Mouse (Mus musculus) midbrain, postnatal 0 days (tissue): ENCODE results near the gene Cyp3a13. TPM values are rescaled to one million over a fixed set of nuclear protein-coding genes. Genes with fewer than 3 reads are reported as not detected.
A peak's percentile ranks its signal among the peaks of the same experiment; 100 is the strongest.
"Not testable (repeated sequence)": the region's sequence is repeated elsewhere in the genome, so short reads cannot be mapped to it uniquely, and the experiment has no call there.

Experiments
- ATAC-seq: fragments of 200-750 bp; cut with Nextera tagmentation; 2 replicates; pipeline ENCODE4 v1.8.0; 2017; ENCODE audit warnings: moderate number of reproducible peaks, mild to moderate bottlenecking, moderate TSS enrichment, moderate library complexity; ENCODE audit not compliant: low FRiP score
- DNase-seq: peaks from one replicate; pipeline ENCODE4 v3.0.0-alpha.2; 2015; ENCODE audit warnings: low spot score
- H3K27ac ChIP-seq: fragments of 300-500 bp; sonication (generic); 2 replicates; pipeline ENCODE4 v1.5.1; 2014; ENCODE audit warnings: low read depth, mild to moderate bottlenecking, low read length, mixed read lengths
- H3K27me3 ChIP-seq: fragments of 300-500 bp; sonication (generic); 2 replicates; pipeline ENCODE4 v1.6.1; 2014; ENCODE audit warnings: low read length, control low read depth, mixed read lengths; ENCODE audit not compliant: insufficient read depth
- H3K36me3 ChIP-seq: fragments of 300-500 bp; sonication (generic); 2 replicates; pipeline ENCODE4 v1.6.1; 2014; ENCODE audit warnings: low read length, control low read depth, mixed read lengths; ENCODE audit not compliant: insufficient read depth
- H3K4me1 ChIP-seq: fragments of 300-500 bp; sonication (generic); 2 replicates; pipeline ENCODE4 v1.6.1; 2014; ENCODE audit warnings: mild to moderate bottlenecking, control low read depth, antibody characterized with exemption, low read length, mixed read lengths; ENCODE audit not compliant: insufficient read depth
- H3K4me2 ChIP-seq: fragments of 300-500 bp; sonication (generic); 2 replicates; pipeline ENCODE4 v1.6.1; 2014; ENCODE audit warnings: low read depth, mild to moderate bottlenecking, low read length, mixed read lengths; ENCODE audit not compliant: poor library complexity, severe bottlenecking
- H3K4me3 ChIP-seq: fragments of 300-500 bp; sonication (generic); 2 replicates; pipeline ENCODE4 v1.5.1; 2014; ENCODE audit warnings: low read depth, mild to moderate bottlenecking, low read length, moderate library complexity
- H3K9ac ChIP-seq: fragments of 300-500 bp; sonication (generic); replicated peaks from 2 replicates; pipeline ENCODE4 v1.6.1; 2014; ENCODE audit warnings: mild to moderate bottlenecking, low read length, moderate library complexity, mixed read lengths; ENCODE audit not compliant: poor library complexity, severe bottlenecking
- H3K9me3 ChIP-seq: fragments of 300-500 bp; sonication (generic); 2 replicates; pipeline ENCODE4 v1.6.1; 2016; ENCODE audit warnings: low read length, control low read depth
- CTCF ChIP-seq: IDR thresholded peaks from 2 replicates; pipeline ENCODE4 v1.5.1; 2016; ENCODE audit warnings: antibody characterized with exemption, mild to moderate bottlenecking
- whole genome bisulfite sequencing: fragments of 180-500 bp; shearing (Covaris S2); extraction: QIAGEN DNeasy Blood & Tissue Kit; methylation state at CpG from one replicate; pipeline ENCODE4 v1.1.7; 2014; 5-methylcytosine and 5-hydroxymethylcytosine counted together
- polyA plus RNA-seq: library from polyadenylated mRNA; unstranded; fragments of >200 nt; fragmentation: Nextera tagmentation; extraction: Ambion mirVana; gene quantifications from 2 replicates; pipeline ENCODE4 v1.2.1, GENCODE M21; 2015
- total RNA-seq: library from RNA; depleted of rRNA; stranded (reverse); fragments of >200 nt; gene quantifications from 2 replicates; pipeline ENCODE4 v1.2.3, GENCODE M21; 2014

The Cyp3a13 gene
- total and polyA plus RNA-seq, 2 experiments from 2014 or later, result not detected

- WGBS, result 96% methylated on average over 1 of the region's 1 CpGs
- Histone ChIP-seq H3K4me1 (no peaks in the 10 kb centered on the region), H3K9me3 (no peaks in the 10 kb centered on the region), H3K4me3 (no peak overlapping the region), H3K9ac (no peak overlapping the region), H3K27ac (no peak overlapping the region), H3K4me2 (no peak overlapping the region), H3K27me3 (no peaks in the 10 kb centered on the region), H3K36me3 (no peaks in the 10 kb centered on the region)
- DNase-seq (no peak), ATAC-seq (no peak)
- TF ChIP-seq CTCF, result no peak
Measured at GRCm38 (mm10) chr5:137887666-137888065, 33.8 kb downstream of the Cyp3a13 start.

GRCm38 (mm10) chr5:137885894-137886293 lies 35.5 kb downstream of the Cyp3a13 start:
- 6% methylated on average over 2 of the region's 2 CpGs for WGBS
- no peaks in the 10 kb centered on the region for H3K36me3 ChIP-seq
- H3K27ac ChIP-seq, result no peak overlapping the region
- DNase-seq (peak; percentile 70), ATAC-seq (no peak)
- no peaks in the 10 kb centered on the region for H3K27me3 ChIP-seq
- no peak overlapping the region for H3K4me2 ChIP-seq
- TF ChIP-seq CTCF, result peak; percentile 77
- H3K4me3 ChIP-seq, result no peak overlapping the region
- no peak overlapping the region for H3K9ac ChIP-seq
- H3K4me1 ChIP-seq, result no peaks in the 10 kb centered on the region
- no peaks in the 10 kb centered on the region for H3K9me3 ChIP-seq

- no peak for TF ChIP-seq CTCF
- H3K4me1 ChIP-seq, result no peaks in the 10 kb centered on the region
- DNase-seq (no peak), ATAC-seq (no peak)
- WGBS, result 85% methylated on average over 3 of the region's 3 CpGs
- no peak overlapping the region for H3K9ac ChIP-seq
- H3K9me3 ChIP-seq, result no peaks in the 10 kb centered on the region
- no peaks in the 10 kb centered on the region for H3K27me3 ChIP-seq
- H3K4me3 ChIP-seq, result no peak overlapping the region
- H3K36me3 ChIP-seq, result no peaks in the 10 kb centered on the region
- H3K27ac ChIP-seq, result no peak overlapping the region
- H3K4me2 ChIP-seq, result no peak overlapping the region
Measured at GRCm38 (mm10) chr5:137883345-137883744, 38.1 kb downstream of the Cyp3a13 start.

GRCm38 (mm10) chr5:137882922-137883321 lies 38.5 kb downstream of the Cyp3a13 start:
- Histone ChIP-seq H3K4me1 (no peaks in the 10 kb centered on the region), H3K27me3 (no peaks in the 10 kb centered on the region), H3K36me3 (no peaks in the 10 kb centered on the region), H3K4me2 (no peak overlapping the region), H3K27ac (no peak overlapping the region), H3K9me3 (no peaks in the 10 kb centered on the region), H3K9ac (no peak overlapping the region), H3K4me3 (no peak overlapping the region)
- no peak for ATAC-seq
- 77% methylated on average over 4 of the region's 4 CpGs for WGBS
- no peak for TF ChIP-seq CTCF
- no peak for DNase-seq

GRCm38 (mm10) chr5:137877860-137878259 lies 43.6 kb downstream of the Cyp3a13 start:
- ATAC-seq (no peak), DNase-seq (peak; percentile 1)
- Histone ChIP-seq H3K4me2 (no peak overlapping the region), H3K27ac (no peak overlapping the region), H3K27me3 (no peaks in the 10 kb centered on the region), H3K9ac (no peak overlapping the region), H3K36me3 (no peaks in the 10 kb centered on the region), H3K9me3 (no peaks in the 10 kb centered on the region), H3K4me3 (no peak overlapping the region), H3K4me1 (no peaks in the 10 kb centered on the region)
- TF ChIP-seq CTCF, result peak; percentile 43
- WGBS, result 57% methylated on average over 2 of the region's 2 CpGs

GRCm38 (mm10) chr5:137875054-137875453 lies 46.4 kb downstream of the Cyp3a13 start:
- Histone ChIP-seq H3K9me3 (no peaks in the 10 kb centered on the region), H3K9ac (no peak overlapping the region), H3K36me3 (no peaks in the 10 kb centered on the region), H3K4me1 (no peaks in the 10 kb centered on the region), H3K4me2 (no peak overlapping the region), H3K27ac (no peak overlapping the region), H3K27me3 (no peaks in the 10 kb centered on the region), H3K4me3 (no peak overlapping the region)
- no peak for ATAC-seq
- TF ChIP-seq CTCF, result no peak
- 80% methylated on average over 2 of the region's 2 CpGs for WGBS
- DNase-seq, result no peak

- WGBS, result 33% methylated on average over 1 of the region's 1 CpGs
- not testable (repeated sequence) for H3K27me3 ChIP-seq, H3K4me2 ChIP-seq, ATAC-seq, H3K4me1 ChIP-seq, H3K27ac ChIP-seq, H3K4me3 ChIP-seq, H3K36me3 ChIP-seq, DNase-seq, H3K9me3 ChIP-seq, H3K9ac ChIP-seq
Measured at GRCm38 (mm10) chr5:137872381-137872702, 49.1 kb downstream of the Cyp3a13 start.

GRCm38 (mm10) chr5:137871644-137872380 lies 49.6 kb downstream of the Cyp3a13 start, which contains the start of gene Pilrb2:
TSS of gene Pilrb2 (minus strand) at chr5:137871815.
- DNase-seq, H3K9me3 ChIP-seq, H3K4me1 ChIP-seq, H3K4me2 ChIP-seq, H3K36me3 ChIP-seq, ATAC-seq, H3K4me3 ChIP-seq, H3K9ac ChIP-seq, H3K27me3 ChIP-seq, H3K27ac ChIP-seq: not testable (repeated sequence)
- WGBS, result 65% methylated on average over 2 of the region's 3 CpGs

GRCm38 (mm10) chr5:137868600-137868999 lies 52.8 kb downstream of the Cyp3a13 start:
- 78% methylated on average over 2 of the region's 2 CpGs for WGBS
- H3K4me3 ChIP-seq, result not testable (repeated sequence)

More at GRCm38 (mm10) chr5:137868600-137868999, 52.8 kb downstream of the Cyp3a13 start:
- not testable (repeated sequence) for H3K9me3 ChIP-seq, H3K9ac ChIP-seq, H3K4me2 ChIP-seq, H3K4me1 ChIP-seq, DNase-seq, H3K36me3 ChIP-seq, H3K27me3 ChIP-seq, ATAC-seq, H3K27ac ChIP-seq
